Mouse (Mus musculus) MEL (cell line): Measurements from ENCODE around the gene Gdf1. TPM values are rescaled to one million over a fixed set of nuclear protein-coding genes. Genes with fewer than 3 reads are reported as not detected.

Experiments used
- DNase-seq: peaks from one replicate; pipeline ENCODE4 v3.0.0; 2011; ENCODE audit warnings: low read depth, low spot score
- H3K27ac ChIP-seq: 2 replicates; pipeline ENCODE4 v1.5.1; 2012; ENCODE audit warnings: low read depth, mild to moderate bottlenecking, control low read depth, low read length, moderate library complexity; ENCODE audit not compliant: control insufficient read depth
- H3K27me3 ChIP-seq, 2 experiments: fragments of 150-350 bp in 1 of 2; sonication (generic) in 1 of 2; 2 replicates each; pipeline ENCODE4 v1.6.1; 2012; ENCODE audit warnings: low read length in 2 of 2, mild to moderate bottlenecking in 2 of 2, improper control_type of control experiment in 1 of 2, moderate library complexity in 1 of 2; ENCODE audit not compliant: insufficient read depth in 2 of 2, control insufficient read depth in 1 of 2
- H3K36me3 ChIP-seq, 2 experiments: 2 replicates each; pipeline ENCODE4 v1.6.1; 2012 to 2014; ENCODE audit warnings: low read length in 2 of 2, improper control_type of control experiment in 1 of 2, inconsistent platforms in 1 of 2, mild to moderate bottlenecking in 1 of 2; ENCODE audit not compliant: insufficient read depth in 2 of 2, control insufficient read depth in 1 of 2
- H3K4me1 ChIP-seq, 2 experiments: fragments of 150-350 bp in 1 of 2; sonication (generic) in 1 of 2; 2 replicates each; pipeline ENCODE4 v1.6.1; 2012; ENCODE audit warnings: low read length in 2 of 2, improper control_type of control experiment in 1 of 2, mild to moderate bottlenecking in 1 of 2; ENCODE audit not compliant: insufficient read depth in 2 of 2, control insufficient read depth in 1 of 2
- H3K4me3 ChIP-seq, 2 experiments: fragments of 150-350 bp in 1 of 2; sonication (generic) in 1 of 2; 2 replicates each; pipeline ENCODE4 v1.5.1; 2012; ENCODE audit warnings: low read depth in 2 of 2, low read length in 2 of 2, mild to moderate bottlenecking in 2 of 2, moderate library complexity in 2 of 2, control low read depth in 1 of 2, improper control_type of control experiment in 1 of 2; ENCODE audit not compliant: control insufficient read depth in 1 of 2, insufficient read depth in 1 of 2
- H3K79me2 ChIP-seq: 2 replicates; pipeline ENCODE4 v1.6.1; 2012; ENCODE audit warnings: mild to moderate bottlenecking, low read length, moderate library complexity; ENCODE audit not compliant: control insufficient read depth, poor library complexity, insufficient read depth
- H3K9ac ChIP-seq: 2 replicates; pipeline ENCODE4 v1.6.1; 2012; ENCODE audit warnings: low read depth, mild to moderate bottlenecking, control low read depth, low read length, moderate library complexity; ENCODE audit not compliant: control insufficient read depth, poor library complexity, severe bottlenecking
- H3K9me3 ChIP-seq: fragments of 150-350 bp; sonication (generic); replicated peaks from 2 replicates; pipeline ENCODE4 v1.6.1; 2012; ENCODE audit warnings: mild to moderate bottlenecking, low read length, improper control_type of control experiment, moderate library complexity; ENCODE audit not compliant: insufficient read depth
- BHLHE40 ChIP-seq: IDR thresholded peaks from 2 replicates; pipeline ENCODE4 v1.6.1; 2012; ENCODE audit warnings: low read depth, mild to moderate bottlenecking, inconsistent platforms, low read length, improper control_type of control experiment, borderline replicate concordance
- CTCF ChIP-seq, 3 experiments: IDR thresholded peaks in 2 of 3; conservative IDR thresholded peaks in 1 of 3; 2 replicates each; pipeline ENCODE4 v1.5.1; 2011 to 2012; ENCODE audit warnings: low read length in 3 of 3, low read depth in 2 of 3, mild to moderate bottlenecking in 2 of 3, improper control_type of control experiment in 1 of 3, inconsistent platforms in 1 of 3, mixed read lengths in 1 of 3, moderate library complexity in 1 of 3; ENCODE audit not compliant: control insufficient read depth in 1 of 3, insufficient read depth in 1 of 3, poor library complexity in 1 of 3, severe bottlenecking in 1 of 3
- E2F4 ChIP-seq: IDR thresholded peaks from 2 replicates; pipeline ENCODE4 v1.6.1; 2011; ENCODE audit warnings: low read depth, low read length, improper control_type of control experiment, borderline replicate concordance
- ELF1 ChIP-seq: IDR thresholded peaks from 2 replicates; pipeline ENCODE4 v1.6.1; 2014; ENCODE audit warnings: low read depth, mild to moderate bottlenecking, inconsistent platforms, low read length, improper control_type of control experiment, moderate library complexity
- EP300 ChIP-seq, 2 experiments: IDR thresholded peaks; 2 replicates each; pipeline ENCODE4 v1.6.1; 2011; ENCODE audit warnings: improper control_type of control experiment in 2 of 2, low read length in 2 of 2, low read depth in 1 of 2, mild to moderate bottlenecking in 1 of 2
- ETS1 ChIP-seq: IDR thresholded peaks from 2 replicates; pipeline ENCODE4 v1.6.1; 2012; ENCODE audit warnings: low read depth, mild to moderate bottlenecking, inconsistent platforms, low read length, improper control_type of control experiment, moderate library complexity
- HCFC1 ChIP-seq: IDR thresholded peaks from 2 replicates; pipeline ENCODE4 v1.6.1; 2012; ENCODE audit warnings: low read depth, mild to moderate bottlenecking, inconsistent platforms, low read length, improper control_type of control experiment, moderate library complexity
- JUND ChIP-seq: IDR thresholded peaks from 2 replicates; pipeline ENCODE4 v1.6.1; 2011; ENCODE audit warnings: low read depth, mild to moderate bottlenecking, improper control_type of control experiment, low read length
- KAT2A ChIP-seq: conservative IDR thresholded peaks from 2 replicates; pipeline ENCODE4 v1.6.1; 2012; ENCODE audit warnings: low read depth, low read length, improper control_type of control experiment, inconsistent platforms
- MAZ ChIP-seq: IDR thresholded peaks from 2 replicates; pipeline ENCODE4 v1.6.1; 2012; ENCODE audit warnings: low read depth, mild to moderate bottlenecking, inconsistent platforms, low read length, improper control_type of control experiment
- MYB ChIP-seq: IDR thresholded peaks from 2 replicates; pipeline ENCODE4 v1.6.1; 2011; ENCODE audit warnings: mild to moderate bottlenecking, low read depth, low read length, improper control_type of control experiment
- NRF1 ChIP-seq: IDR thresholded peaks from 2 replicates; pipeline ENCODE4 v1.6.1; 2014; ENCODE audit warnings: low read depth, mild to moderate bottlenecking, inconsistent platforms, low read length, improper control_type of control experiment, moderate library complexity; ENCODE audit not compliant: poor library complexity, insufficient read depth, severe bottlenecking
- POLR2A ChIP-seq, 2 experiments: IDR thresholded peaks; 2 replicates each; pipeline ENCODE4 v1.6.1; 2011 to 2012; ENCODE audit warnings: low read length in 2 of 2, mild to moderate bottlenecking in 2 of 2, control low read depth in 1 of 2, improper control_type of control experiment in 1 of 2, low read depth in 1 of 2, moderate library complexity in 1 of 2; ENCODE audit not compliant: control insufficient read depth in 1 of 2, insufficient read depth in 1 of 2, poor library complexity in 1 of 2
- RAD21 ChIP-seq: IDR thresholded peaks from 2 replicates; pipeline ENCODE4 v1.6.1; 2011; ENCODE audit warnings: mild to moderate bottlenecking, low read depth, low read length, improper control_type of control experiment
- RCOR1 ChIP-seq: IDR thresholded peaks from 2 replicates; pipeline ENCODE4 v1.6.1; 2012; ENCODE audit warnings: low read depth, mild to moderate bottlenecking, inconsistent platforms, low read length, improper control_type of control experiment
- SIN3A ChIP-seq: IDR thresholded peaks from 2 replicates; pipeline ENCODE4 v1.6.1; 2012; ENCODE audit warnings: low read length, improper control_type of control experiment, inconsistent platforms
- TBP ChIP-seq: IDR thresholded peaks from 2 replicates; pipeline ENCODE4 v1.8.0; 2011; ENCODE audit warnings: low read depth, low read length, improper control_type of control experiment
- TCF12 ChIP-seq: IDR thresholded peaks from 2 replicates; pipeline ENCODE4 v1.6.1; 2014; ENCODE audit warnings: low read depth, mild to moderate bottlenecking, inconsistent platforms, low read length, improper control_type of control experiment, moderate library complexity
- UBTF ChIP-seq: IDR thresholded peaks from 2 replicates; pipeline ENCODE4 v1.6.1; 2012; ENCODE audit warnings: low read depth, mild to moderate bottlenecking, inconsistent platforms, low read length, improper control_type of control experiment, moderate library complexity, borderline replicate concordance; ENCODE audit not compliant: insufficient read depth
- USF2 ChIP-seq, 2 experiments: IDR thresholded peaks; 2 replicates each; pipeline ENCODE4 v1.6.1; 2011 to 2012; ENCODE audit warnings: improper control_type of control experiment in 2 of 2, low read length in 2 of 2, borderline replicate concordance in 1 of 2, inconsistent platforms in 1 of 2, low read depth in 1 of 2, mild to moderate bottlenecking in 1 of 2; ENCODE audit not compliant: insufficient read depth in 1 of 2
- ZKSCAN1 ChIP-seq: IDR thresholded peaks from 2 replicates; pipeline ENCODE4 v1.6.1; 2012; ENCODE audit warnings: low read depth, mild to moderate bottlenecking, inconsistent platforms, low read length, improper control_type of control experiment, moderate library complexity
- ZMIZ1 ChIP-seq: IDR thresholded peaks from 2 replicates; pipeline ENCODE4 v1.6.1; 2012; ENCODE audit warnings: low read depth, mild to moderate bottlenecking, inconsistent platforms, low read length, improper control_type of control experiment, moderate library complexity
- ZNF384 ChIP-seq: IDR thresholded peaks from 2 replicates; pipeline ENCODE4 v1.6.1; 2012; ENCODE audit warnings: low read depth, mild to moderate bottlenecking, inconsistent platforms, low read length, improper control_type of control experiment
- polyA plus RNA-seq, 2 experiments: library from polyadenylated mRNA; stranded (reverse) in 1 of 2; unstranded in 1 of 2; fragments of >175 nt in 1 of 2; fragments of >200 nt in 1 of 2; gene quantifications; 2 replicates each; pipeline versions ENCODE4 v1.2.1 to v1.2.4; 2012; ENCODE audit warnings: low replicate concordance in 2 of 2, low read depth in 1 of 2; ENCODE audit not compliant: insufficient read length in 2 of 2, insufficient read depth in 1 of 2, missing spikeins in 1 of 2
- total RNA-seq: library from RNA; depleted of rRNA; stranded (reverse); fragments of 300-350 nt; gene quantifications from 2 replicates; pipeline ENCODE4 v1.2.3, GENCODE M21; 2012

The Gdf1 gene
- total and polyA plus RNA-seq, 3 experiments = 1.9 to 2.6 TPM; not detected in 1

GRCm38 (mm10) chr8:70344279-70344678 is 14.7 kb downstream of the Gdf1 start:
- Histone ChIP-seq H3K9me3 (no peaks in the 10 kb centered on the region), H3K4me1 (peaks cover 7 to 21% of the 10 kb centered on the region in 2 experiments), H3K27ac (no peak overlapping the region), H3K27me3 (no peaks in the 10 kb centered on the region), H3K79me2 (peaks cover 50% of the 10 kb centered on the region), H3K36me3 (peaks cover 13 to 35% of the 10 kb centered on the region in 2 experiments), H3K4me3 (no peak overlapping the region), H3K9ac (no peak overlapping the region)
- no peak for DNase-seq
- TF ChIP-seq NRF1 = no peak

- TF ChIP-seq HCFC1 (no peak), ZMIZ1 (no peak), ELF1 (no peak), MYB (no peak), CTCF (IDR thresholded peaks at IDR 0.05 in 2 of 3, conservative IDR thresholded peaks at IDR 0.05 in 1 of 3; ENCODE audit: control insufficient read depth in 1 of 3, insufficient read depth in 1 of 3, low read depth in 2 of 3, low read length in 3 of 3, poor library complexity in 1 of 3, severe bottlenecking in 1 of 3) (no peak), RAD21 (no peak), RCOR1 (no peak), E2F4 (no peak), POLR2A (IDR thresholded peaks at IDR 0.05; ENCODE audit: control insufficient read depth in 1 of 2, insufficient read depth in 1 of 2, low read depth in 1 of 2, low read length in 2 of 2, poor library complexity in 1 of 2) (no peak), ETS1 (no peak), SIN3A (no peak), ZNF384 (no peak), MAZ (no peak), UBTF (no peak)
- no peak for DNase-seq
- no peak overlapping the region for H3K27ac ChIP-seq
- peaks cover 26 to 27% of the 10 kb centered on the region in 2 experiments for H3K36me3 ChIP-seq
- H3K27me3 ChIP-seq = no peaks in the 10 kb centered on the region
- H3K4me1 ChIP-seq = peaks cover 7 to 29% of the 10 kb centered on the region in 2 experiments
- H3K9me3 ChIP-seq = no peaks in the 10 kb centered on the region
- peaks cover 81% of the 10 kb centered on the region for H3K79me2 ChIP-seq
- no peak overlapping the region for H3K4me3 ChIP-seq
- H3K9ac ChIP-seq = no peak overlapping the region
These were observed 17.8 kb downstream of the Gdf1 start for GRCm38 (mm10) chr8:70347443-70347842.

DNA sequence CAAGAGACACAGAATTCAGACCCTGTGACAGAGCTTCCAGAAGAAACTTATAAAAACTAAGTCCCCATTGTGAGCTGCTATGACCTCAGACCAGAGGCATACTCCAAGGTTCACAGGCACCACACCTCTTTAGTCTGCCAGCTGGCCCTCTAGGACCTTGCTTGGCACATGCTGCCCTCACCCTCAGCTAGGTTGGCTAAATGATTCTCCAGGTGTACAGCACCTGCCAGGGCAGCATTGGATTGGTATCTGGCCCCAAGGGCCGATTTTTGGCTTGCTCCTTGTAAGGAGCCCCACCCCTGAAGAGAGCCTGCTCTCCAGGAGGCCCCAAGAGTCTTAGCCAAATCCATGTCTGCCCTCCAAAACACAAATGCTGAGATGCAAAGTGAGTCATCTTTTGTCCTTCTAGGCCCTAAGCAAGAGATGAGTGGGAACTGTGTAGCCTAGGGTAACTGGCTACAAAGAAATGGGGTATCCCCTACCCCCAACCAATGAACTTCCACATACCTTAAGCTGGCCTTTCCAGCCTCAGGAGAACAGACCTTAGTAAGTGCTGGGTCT is 18.3 kb downstream of the Gdf1 start:
- H3K36me3 ChIP-seq = peaks cover 22 to 26% of the 10 kb centered on the region in 2 experiments
- no peaks in the 10 kb centered on the region for H3K9me3 ChIP-seq
- H3K9ac ChIP-seq = no peak overlapping the region
- TF ChIP-seq UBTF = no peak
- TF ChIP-seq USF2 (IDR thresholded peaks at IDR 0.05; ENCODE audit: borderline replicate concordance in 1 of 2, insufficient read depth in 1 of 2, low read depth in 1 of 2, low read length in 2 of 2) = no peak
- no peak for TF ChIP-seq EP300 (IDR thresholded peaks at IDR 0.05; ENCODE audit: low read depth in 1 of 2, low read length in 2 of 2)
- no peak for TF ChIP-seq BHLHE40
- TF ChIP-seq ZKSCAN1 = no peak
- TF ChIP-seq ZNF384 = no peak
- no peak for TF ChIP-seq JUND
- TF ChIP-seq RCOR1 = no peak
- TF ChIP-seq TCF12 = no peak
- TF ChIP-seq KAT2A = no peak
- no peak for TF ChIP-seq RAD21
- TF ChIP-seq TBP = no peak
- H3K27me3 ChIP-seq = no peaks in the 10 kb centered on the region
- DNase-seq = no peak
- H3K27ac ChIP-seq = no peak overlapping the region
- no peak overlapping the region for H3K4me3 ChIP-seq
- H3K4me1 ChIP-seq = peaks cover 7 to 29% of the 10 kb centered on the region in 2 experiments
- peaks cover 86% of the 10 kb centered on the region for H3K79me2 ChIP-seq
